Mouse (Mus musculus) ovary, postnatal 36 days (tissue): ENCODE measurements around the gene Ptpn13.

Experiments used
- DNase-seq: peaks from one replicate; pipeline ENCODE4 v3.0.0; 2022; ENCODE audit warnings: low spot score, mixed read lengths

The Ptpn13 gene

GRCm38 (mm10) chr5:103424678-103425319 is at the start of gene Ptpn13:
TSS of gene Ptpn13 (plus strand) at chr5:103425192.
- peak; percentile 98 for DNase-seq

- no peak for DNase-seq
These were observed 49.8 kb upstream of the Ptpn13 start for GRCm38 (mm10) chr5:103375226-103375625.

DNA sequence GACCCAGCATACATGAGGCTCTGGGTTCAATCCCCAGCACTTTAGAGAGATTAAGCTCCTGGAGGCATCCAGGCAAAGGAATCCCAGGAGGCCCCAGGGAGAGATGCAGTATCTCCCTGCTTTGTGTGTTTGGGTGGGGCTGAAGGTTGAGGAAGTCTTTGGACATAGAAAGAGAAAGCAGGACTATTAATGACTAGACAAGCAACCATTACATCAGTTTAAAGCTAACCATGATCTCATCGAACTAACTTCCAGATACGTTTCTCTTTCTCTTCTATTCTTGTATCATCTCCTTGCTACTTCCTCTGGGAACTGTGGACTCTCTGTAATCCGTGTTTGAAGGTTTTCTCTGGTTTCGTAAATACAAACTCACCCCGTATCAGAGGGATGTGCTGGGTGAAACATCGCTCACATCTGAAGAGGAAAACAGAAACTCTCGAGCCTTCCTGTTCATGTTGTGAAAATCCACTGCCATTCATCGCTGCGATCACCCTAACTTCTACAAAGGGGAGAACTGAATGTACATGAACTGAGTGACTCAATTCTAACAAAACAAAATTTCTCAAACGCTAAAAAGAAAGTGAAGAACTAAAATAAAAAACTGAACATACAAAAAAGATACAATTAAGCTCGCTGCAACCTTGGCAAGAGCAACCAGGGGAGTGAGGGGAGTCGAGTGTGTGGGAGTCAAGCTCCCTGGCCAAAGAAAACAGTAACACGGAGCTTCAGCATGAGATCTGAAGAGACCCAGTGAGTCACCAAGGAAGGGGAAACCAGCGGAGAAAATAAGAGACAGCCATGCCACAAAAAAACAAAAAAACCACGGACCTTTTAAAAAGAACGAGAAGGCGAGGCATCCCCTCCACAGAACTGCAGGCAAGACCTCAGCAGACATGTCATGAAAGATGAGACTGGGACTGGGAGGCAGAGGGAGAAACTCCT is 48.4 kb upstream of the Ptpn13 start:
- peak; percentile 60 for DNase-seq

DNA sequence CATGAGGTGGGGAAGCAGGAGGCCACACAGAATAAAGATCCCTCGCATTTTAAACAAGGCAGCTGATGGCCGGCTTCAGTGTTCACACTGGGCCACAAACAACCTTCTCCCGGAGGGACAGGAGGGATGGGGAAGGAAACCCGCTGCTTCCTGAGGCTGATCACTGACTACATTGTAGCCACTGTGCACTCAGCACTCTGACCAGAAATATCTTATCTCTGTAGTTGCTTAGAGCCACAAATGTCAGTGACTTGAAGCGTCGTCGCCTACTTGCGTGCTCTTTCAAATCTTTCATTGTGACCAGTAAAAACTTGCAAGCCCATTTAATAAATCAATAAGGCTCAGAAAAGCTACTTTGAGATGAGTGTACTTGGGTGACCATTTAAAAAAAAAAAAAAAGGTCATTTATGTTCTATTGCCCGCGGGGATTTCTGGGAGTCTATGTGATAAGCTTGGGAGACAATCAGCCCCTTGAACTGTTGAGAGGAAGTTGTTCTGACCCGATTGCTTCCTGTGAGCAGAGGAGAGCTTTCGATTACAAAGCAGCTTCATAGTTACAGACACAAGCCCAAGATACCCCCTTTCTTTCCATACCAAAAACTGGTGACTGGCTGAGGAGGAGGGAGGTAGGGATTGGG is 47.4 kb upstream of the Ptpn13 start:
- no peak for DNase-seq

- no peak for DNase-seq
These were observed 44.0 kb upstream of the Ptpn13 start for GRCm38 (mm10) chr5:103380785-103381527.

GRCm38 (mm10) chr5:103382951-103383350 is 42.0 kb upstream of the Ptpn13 start:
- no peak for DNase-seq

- DNase-seq: no peak
These were observed 41.0 kb upstream of the Ptpn13 start for GRCm38 (mm10) chr5:103384021-103384420.

GRCm38 (mm10) chr5:103387540-103388026 is 37.4 kb upstream of the Ptpn13 start:
- peak; percentile 43 for DNase-seq

DNA sequence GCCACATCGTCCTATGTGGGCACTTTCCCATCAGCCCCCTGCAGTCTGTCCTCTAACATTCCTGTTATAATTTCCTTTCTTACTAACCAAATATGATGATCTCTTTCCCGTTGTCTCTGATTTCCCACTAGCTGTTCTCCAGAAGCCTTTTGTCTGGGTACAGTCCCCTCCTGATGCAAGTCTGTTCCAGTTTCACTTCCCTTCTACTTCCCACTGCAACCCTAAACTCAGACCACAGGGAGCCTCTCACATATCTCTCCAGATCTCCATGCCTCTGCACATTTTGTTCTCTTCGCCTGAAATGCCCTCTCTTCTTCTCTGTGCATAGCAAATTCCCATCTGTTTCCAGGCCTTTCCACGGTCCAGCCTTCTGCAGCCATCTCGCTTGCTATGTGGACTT is 35.6 kb upstream of the Ptpn13 start:
- no peak for DNase-seq

- no peak for DNase-seq
These were observed 31.8 kb upstream of the Ptpn13 start for GRCm38 (mm10) chr5:103393220-103393619.

GRCm38 (mm10) chr5:103393752-103394151 is 31.2 kb upstream of the Ptpn13 start:
- no peak for DNase-seq

DNA sequence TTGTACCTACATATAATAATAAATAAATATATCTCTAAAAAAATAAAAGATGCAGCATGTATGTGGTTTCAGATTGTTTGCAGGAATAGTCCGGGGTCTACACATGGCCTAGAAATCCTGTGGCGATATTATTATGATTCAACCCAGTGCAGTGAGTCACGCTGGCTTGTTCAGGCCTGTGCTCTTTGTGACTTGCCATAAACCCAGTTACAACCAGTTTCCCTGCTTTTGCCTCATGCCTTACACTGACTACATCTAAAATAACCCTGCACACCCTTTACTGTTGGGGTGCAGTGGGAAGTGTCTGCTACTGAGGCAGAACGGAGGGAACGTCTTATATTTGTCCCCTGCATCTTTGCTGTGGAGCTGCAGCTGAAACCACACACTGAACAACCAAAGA is 29.3 kb upstream of the Ptpn13 start:
- DNase-seq: no peak

DNA sequence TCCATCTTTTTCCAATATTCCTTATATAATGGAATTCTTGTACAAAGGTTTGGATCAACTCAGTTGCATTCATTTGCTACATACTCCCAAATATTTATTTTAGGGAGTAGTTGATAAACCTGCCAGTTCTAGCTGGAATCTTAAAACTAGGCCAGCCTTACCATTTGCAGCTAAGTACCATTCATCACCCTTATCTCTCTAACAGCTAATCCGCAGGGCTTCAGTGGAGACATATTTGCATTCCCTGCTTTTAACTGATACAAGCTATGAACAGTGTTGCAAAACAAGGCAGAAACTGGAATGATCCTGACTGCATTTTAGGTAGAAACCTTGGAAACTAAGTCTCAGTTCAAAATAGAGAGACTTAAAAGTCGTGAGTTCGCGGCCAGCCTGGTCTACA is 27.6 kb upstream of the Ptpn13 start:
- DNase-seq: no peak

- no peak for DNase-seq
These were observed 20.6 kb upstream of the Ptpn13 start for GRCm38 (mm10) chr5:103404213-103404968.

DNA sequence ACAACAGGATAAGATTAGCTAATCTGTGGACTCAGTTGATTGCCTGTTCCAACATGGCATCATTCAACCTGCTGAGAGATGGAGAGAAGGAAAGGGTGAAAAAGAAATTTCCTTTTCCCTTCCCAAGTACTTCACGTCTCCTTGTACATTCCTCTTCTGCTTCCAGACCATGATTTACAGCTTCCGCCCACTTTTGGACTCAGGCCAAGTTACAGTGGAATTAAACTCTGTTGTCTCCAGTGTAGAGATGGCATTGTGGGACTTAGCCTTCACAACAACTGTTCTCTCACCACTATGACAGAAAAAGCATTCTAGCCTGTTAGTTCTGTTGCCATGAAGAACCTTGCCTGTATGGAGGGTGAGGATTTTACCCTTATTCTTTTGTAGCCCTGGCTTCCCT is 19.1 kb upstream of the Ptpn13 start:
- DNase-seq: no peak

- no peak for DNase-seq
These were observed 12.8 kb upstream of the Ptpn13 start for GRCm38 (mm10) chr5:103412020-103412747.

GRCm38 (mm10) chr5:103414542-103414941 is 10.4 kb upstream of the Ptpn13 start:
- DNase-seq: no peak

GRCm38 (mm10) chr5:103418009-103418408 is 7.0 kb upstream of the Ptpn13 start:
- DNase-seq: no peak

DNA sequence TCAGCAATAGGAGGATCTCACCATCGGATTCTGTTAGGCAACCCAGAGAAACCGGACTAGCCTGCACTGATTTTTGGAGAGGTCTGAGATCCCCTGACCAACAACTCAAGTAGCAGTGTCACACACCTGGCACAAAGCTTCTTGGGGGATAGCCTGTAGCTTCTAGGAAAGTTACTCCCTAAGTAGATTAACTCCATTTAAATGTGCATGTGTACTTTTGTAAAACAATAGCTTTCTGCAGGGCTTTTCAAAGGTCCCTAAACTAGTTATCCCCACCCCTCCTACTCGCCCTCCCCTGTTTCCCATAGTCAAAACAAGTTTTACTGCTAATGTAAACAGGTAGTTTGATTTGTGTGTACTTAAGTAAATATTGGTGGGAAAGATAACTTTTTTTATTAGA is 6.1 kb upstream of the Ptpn13 start:
- DNase-seq: no peak

DNA sequence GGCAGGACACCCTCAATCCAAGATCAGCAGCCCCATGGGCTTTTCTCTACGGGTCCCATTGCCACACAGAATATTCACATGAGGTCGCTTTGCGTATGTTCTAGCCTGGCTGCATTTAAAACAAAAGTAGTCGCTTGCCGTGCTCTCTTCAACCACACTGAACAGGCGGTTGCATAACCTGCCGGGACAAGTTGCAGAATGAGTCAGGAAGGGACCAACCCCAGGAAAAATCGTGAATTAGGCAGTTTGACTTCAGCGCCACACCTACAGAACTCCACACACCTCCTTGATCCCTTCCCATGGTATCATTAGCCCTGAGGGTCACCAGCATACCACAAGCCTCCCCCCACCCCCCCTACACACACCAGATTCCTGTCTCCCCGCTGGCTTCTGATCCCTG is 4.4 kb upstream of the Ptpn13 start:
- no peak for DNase-seq

DNA sequence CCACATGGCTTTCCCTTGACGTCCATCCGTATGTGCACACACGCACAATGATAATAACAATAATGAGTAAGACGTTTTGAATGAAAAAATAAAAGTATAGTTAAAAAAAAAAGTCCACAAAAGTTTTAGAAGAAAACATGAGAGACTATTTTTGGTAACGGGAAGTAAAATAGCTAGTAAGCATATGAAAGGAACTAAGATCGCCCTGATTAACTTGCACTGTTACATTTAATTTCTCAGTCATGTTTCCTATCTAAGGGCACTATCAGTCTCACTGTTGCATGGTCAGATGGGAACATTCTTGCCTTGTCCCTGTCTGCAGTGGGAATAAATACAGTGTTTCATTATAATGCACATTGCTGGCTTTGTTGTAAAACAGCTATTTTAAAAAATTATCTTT is 2.4 kb upstream of the Ptpn13 start:
- no peak for DNase-seq
